Mouse (Mus musculus) testis, adult 2 months (tissue): Measurements from ENCODE around the gene Rac2. TPM values are rescaled to one million over a fixed set of nuclear protein-coding genes. Genes with fewer than 3 reads are reported as not detected.

Experiments
- H3K27ac ChIP-seq: fragments of 200-500 bp; 2 replicates; pipeline ENCODE4 v1.5.1; 2012; ENCODE audit warnings: low read depth, low read length; ENCODE audit not compliant: control insufficient read depth, insufficient read depth
- H3K27me3 ChIP-seq: fragments of 200-500 bp; 2 replicates; pipeline ENCODE4 v1.6.1; 2012; ENCODE audit warnings: mild to moderate bottlenecking, low read length, moderate library complexity; ENCODE audit not compliant: control insufficient read depth, insufficient read depth
- H3K36me3 ChIP-seq: fragments of 200-500 bp; 2 replicates; pipeline ENCODE4 v1.6.1; 2012; ENCODE audit warnings: mild to moderate bottlenecking, low read length; ENCODE audit not compliant: control insufficient read depth, insufficient read depth
- H3K4me1 ChIP-seq: fragments of 200-500 bp; 2 replicates; pipeline ENCODE4 v1.6.1; 2012; ENCODE audit warnings: low read length; ENCODE audit not compliant: control insufficient read depth, insufficient read depth
- H3K4me3 ChIP-seq: fragments of 200-500 bp; 2 replicates; pipeline ENCODE4 v1.5.1; 2012; ENCODE audit warnings: low read depth, mild to moderate bottlenecking, low read length, moderate library complexity, mixed read lengths; ENCODE audit not compliant: control insufficient read depth
- CTCF ChIP-seq: fragments of 200-500 bp; IDR thresholded peaks from 2 replicates; pipeline ENCODE4 v1.5.1; 2012; ENCODE audit warnings: low read depth, mild to moderate bottlenecking, inconsistent platforms, low read length, moderate library complexity; ENCODE audit not compliant: control insufficient read depth, insufficient read depth, insufficient replicate concordance
- POLR2A ChIP-seq: fragments of 200-500 bp; IDR thresholded peaks from 2 replicates; pipeline ENCODE4 v1.6.1; 2012; ENCODE audit warnings: low read depth, mild to moderate bottlenecking, inconsistent platforms, low read length, moderate library complexity; ENCODE audit not compliant: control insufficient read depth
- polyA plus RNA-seq: library from polyadenylated mRNA; depleted of rRNA; stranded (reverse); fragments of >200 nt; gene quantifications from 2 replicates; pipeline ENCODE4 v1.2.3, GENCODE M21; 2012

Rac2 gene
- polyA plus RNA-seq, 1 experiment = 5.5 TPM

DNA sequence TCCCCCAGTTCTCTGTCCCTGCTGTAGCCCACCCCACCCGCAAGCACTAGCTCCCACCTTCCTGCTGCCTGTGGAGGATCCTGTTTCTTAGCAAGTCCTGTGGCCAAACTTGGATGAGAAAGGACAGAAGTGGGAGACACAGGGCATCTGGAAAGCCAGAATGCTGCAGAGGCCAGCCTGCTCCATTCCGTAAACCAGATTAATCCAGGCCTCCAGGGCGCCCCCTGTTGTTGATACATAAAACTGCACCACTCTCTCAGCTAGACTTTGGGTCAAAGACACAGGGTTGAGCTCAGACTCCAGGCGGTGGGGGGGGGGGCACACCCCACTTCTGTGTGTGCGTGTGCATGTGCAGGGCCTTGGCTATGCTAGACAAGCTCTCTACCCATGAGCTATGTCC is 22.9 kb upstream of the Rac2 start:
- H3K4me3 ChIP-seq = no peak overlapping the region
- no peaks in the 10 kb centered on the region for H3K27me3 ChIP-seq
- H3K36me3 ChIP-seq = no peaks in the 10 kb centered on the region
- peaks cover 16% of the 10 kb centered on the region for H3K4me1 ChIP-seq
- TF ChIP-seq CTCF = peak; percentile 55
- TF ChIP-seq POLR2A = no peak
- no peak overlapping the region for H3K27ac ChIP-seq

DNA sequence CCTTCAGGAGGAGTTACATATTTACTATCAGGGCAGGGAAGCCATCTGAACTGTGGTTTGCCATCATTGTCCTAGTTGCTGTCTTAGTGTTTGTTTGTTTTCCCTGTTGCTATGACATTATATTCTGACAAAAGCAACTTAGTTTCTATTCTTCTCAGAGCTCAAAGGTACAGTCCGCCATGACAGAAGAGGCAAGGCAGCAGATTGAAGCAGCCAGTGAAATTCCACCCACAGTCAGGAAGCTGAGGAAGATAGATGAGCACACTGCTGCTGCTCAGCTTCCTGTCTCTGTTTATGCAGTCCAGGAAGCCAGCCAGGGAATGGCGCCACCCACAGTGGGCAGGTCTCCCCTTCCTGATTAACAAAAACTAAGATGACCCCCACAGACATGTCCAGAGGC is 22.2 kb upstream of the Rac2 start:
- Histone ChIP-seq H3K4me1 (peaks cover 16% of the 10 kb centered on the region), H3K27ac (no peak overlapping the region), H3K36me3 (no peaks in the 10 kb centered on the region), H3K4me3 (no peak overlapping the region), H3K27me3 (no peaks in the 10 kb centered on the region)
- TF ChIP-seq CTCF = no peak
- no peak for TF ChIP-seq POLR2A

DNA sequence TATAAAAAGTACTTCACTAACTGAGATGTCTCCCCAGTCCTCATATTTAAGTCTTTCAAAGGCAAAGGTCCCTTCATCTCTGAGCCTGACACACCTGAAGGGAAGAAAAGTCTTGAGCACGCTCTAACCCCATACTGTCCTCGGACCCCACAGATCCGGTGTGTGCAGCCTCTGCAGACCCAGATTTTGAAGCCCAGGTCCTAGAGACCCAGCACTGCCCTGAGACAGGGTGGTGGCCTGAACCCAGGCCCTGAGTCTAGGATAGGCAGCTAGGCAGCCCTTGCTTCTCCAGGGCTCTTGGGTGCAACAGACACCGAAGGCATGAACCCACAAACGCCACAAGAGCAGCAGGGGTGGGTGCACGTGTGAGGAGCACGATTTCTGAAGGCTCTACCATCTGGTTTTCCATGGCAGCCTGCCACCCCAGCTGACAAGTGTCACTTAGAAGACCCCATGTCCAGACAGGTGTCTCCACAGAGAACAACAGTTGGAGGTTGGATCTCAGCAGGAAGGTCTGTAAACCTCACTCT is 21.4 kb upstream of the Rac2 start:
- TF ChIP-seq POLR2A (no peak), CTCF (no peak)
- H3K4me3 ChIP-seq = no peak overlapping the region
- H3K36me3 ChIP-seq = no peaks in the 10 kb centered on the region
- H3K27ac ChIP-seq = no peak overlapping the region
- H3K27me3 ChIP-seq = no peaks in the 10 kb centered on the region
- peaks cover 16% of the 10 kb centered on the region for H3K4me1 ChIP-seq

DNA sequence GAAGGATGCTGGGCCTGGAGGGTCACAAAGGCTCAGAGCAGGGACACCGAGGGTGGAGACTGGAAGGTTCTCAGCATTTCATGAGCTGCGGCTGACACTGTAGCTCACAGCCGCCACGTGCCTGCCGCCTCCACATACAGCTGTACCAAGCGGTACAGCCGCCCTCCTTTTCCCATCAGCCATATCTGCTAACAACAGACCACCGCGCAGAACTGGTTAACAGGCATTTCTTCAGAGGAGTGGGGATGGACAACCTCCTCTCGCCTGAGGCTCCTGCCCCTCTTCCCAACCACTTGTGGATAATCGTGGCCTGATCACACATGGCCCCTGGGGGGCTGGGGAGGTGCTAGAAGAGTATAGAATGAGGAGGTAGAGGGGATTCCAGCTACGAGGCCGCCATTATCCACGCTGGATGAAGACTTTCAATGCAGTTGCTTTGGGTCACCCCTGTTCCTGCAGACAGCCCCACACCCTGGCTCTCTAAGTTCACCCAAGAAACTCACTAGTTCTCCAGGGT is 19.9 kb upstream of the Rac2 start:
- H3K27me3 ChIP-seq = no peaks in the 10 kb centered on the region
- no peak for TF ChIP-seq POLR2A
- H3K4me3 ChIP-seq = no peak overlapping the region
- peaks cover 14% of the 10 kb centered on the region for H3K4me1 ChIP-seq
- H3K36me3 ChIP-seq = no peaks in the 10 kb centered on the region
- H3K27ac ChIP-seq = no peak overlapping the region

DNA sequence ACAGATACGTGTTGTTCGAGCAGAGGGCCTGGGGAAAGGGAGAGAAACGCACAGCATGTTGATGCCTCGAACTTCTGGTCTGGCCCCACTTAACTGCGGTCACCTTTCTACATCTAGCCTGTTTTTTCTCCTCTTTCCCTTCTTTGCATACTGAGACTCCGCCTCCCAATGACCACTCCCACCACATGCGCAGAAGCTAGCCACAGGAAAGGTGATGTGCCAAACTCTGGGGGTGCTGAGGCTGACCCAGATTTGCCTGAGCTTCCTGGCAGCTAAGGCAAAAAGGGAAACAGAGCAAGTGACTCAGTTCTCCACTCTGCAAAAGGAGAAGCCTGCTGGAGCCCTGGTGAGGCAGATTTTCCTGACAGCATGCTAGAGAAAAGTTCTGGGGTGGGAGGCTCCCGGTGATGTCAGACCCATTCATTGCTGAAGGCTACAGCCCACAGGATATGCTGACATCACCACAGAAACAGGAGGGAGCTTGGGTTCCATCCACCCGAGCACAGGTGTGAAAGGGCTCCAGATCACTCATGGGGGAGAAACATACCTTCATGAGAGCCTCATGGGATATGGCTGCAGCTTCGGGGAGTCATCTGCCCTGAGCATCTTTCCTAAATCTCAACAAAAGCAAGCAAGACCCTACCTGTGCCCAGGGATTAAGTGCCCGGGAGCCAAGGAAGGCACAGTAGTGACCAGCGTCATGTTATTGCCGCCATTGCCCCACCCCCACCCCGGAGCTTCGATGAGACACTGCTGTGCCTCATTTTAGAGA is 19.3 kb upstream of the Rac2 start:
- peaks cover 15% of the 10 kb centered on the region for H3K4me1 ChIP-seq
- no peak overlapping the region for H3K27ac ChIP-seq
- no peak overlapping the region for H3K4me3 ChIP-seq

DNA sequence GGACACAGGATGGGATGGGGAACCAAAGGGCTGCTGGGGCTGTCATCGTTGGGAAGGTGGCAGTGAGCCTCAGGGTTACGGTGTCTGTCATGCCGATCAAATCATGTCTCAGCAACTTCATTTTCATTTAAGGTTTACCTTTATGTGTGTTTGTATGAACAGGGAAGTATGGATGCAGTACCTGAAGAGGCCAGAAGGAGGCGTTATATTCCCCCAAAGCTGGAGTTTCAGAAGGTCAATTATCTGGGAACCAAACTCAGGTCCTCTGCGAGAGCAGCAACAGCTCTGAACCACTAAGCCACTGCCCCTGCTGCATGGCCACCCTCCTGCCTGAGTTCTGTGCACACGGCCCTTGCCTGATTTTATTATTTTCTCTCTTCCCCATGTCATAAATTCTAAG is 18.2 kb upstream of the Rac2 start:
- Histone ChIP-seq H3K27me3 (no peaks in the 10 kb centered on the region), H3K4me3 (no peak overlapping the region), H3K27ac (no peak overlapping the region), H3K4me1 (peaks cover 15% of the 10 kb centered on the region), H3K36me3 (no peaks in the 10 kb centered on the region)
- TF ChIP-seq CTCF (no peak), POLR2A (no peak)

More for the DNA sequence above, 19.3 kb upstream of the Rac2 start:
- no peak for TF ChIP-seq POLR2A
- no peak for TF ChIP-seq CTCF
- no peaks in the 10 kb centered on the region for H3K36me3 ChIP-seq
- H3K27me3 ChIP-seq = no peaks in the 10 kb centered on the region

DNA sequence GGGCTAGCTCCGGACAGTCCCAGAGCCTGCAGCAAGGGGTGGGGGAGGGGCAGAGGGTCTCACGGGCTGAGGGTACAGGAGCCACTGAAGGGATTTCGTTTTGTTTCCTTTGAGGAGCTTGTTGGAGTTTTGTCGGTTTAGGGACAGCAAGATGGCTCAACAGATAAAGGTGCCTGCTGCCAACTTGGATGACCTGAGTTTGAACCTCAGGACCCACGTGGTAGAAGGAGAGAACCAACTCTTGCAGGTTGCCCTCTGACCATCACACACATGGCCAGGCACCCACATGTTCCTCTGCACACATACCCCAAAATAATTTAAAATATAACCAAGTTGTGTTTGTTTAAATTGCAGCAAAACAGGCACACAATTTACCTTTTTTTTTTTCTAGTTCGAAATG is 17.4 kb upstream of the Rac2 start:
- Histone ChIP-seq H3K27me3 (no peaks in the 10 kb centered on the region), H3K4me3 (no peak overlapping the region), H3K4me1 (peaks cover 15% of the 10 kb centered on the region), H3K27ac (no peak overlapping the region), H3K36me3 (no peaks in the 10 kb centered on the region)
- no peak for TF ChIP-seq CTCF
- TF ChIP-seq POLR2A = no peak

DNA sequence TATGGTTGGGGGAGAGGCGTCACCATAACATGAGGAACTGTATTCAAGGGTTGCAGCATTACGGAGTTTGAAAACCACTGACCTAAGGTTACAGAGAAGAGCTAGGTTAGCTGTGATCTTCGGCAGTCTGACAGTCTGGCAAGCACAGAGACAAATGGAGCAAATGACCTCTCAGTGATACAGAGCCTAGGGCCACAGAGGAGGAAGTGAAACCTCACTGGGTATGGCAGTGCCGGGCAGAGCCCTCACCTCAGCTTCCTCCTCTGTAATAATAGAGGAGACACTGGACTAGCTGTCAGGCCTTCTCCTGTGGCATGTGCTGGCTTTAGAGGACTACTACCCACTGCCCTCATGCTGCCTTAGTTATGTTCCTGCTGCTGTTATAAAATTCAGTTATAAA is 16.3 kb upstream of the Rac2 start:
- Histone ChIP-seq H3K4me1 (peaks cover 15% of the 10 kb centered on the region), H3K27me3 (no peaks in the 10 kb centered on the region), H3K27ac (no peak overlapping the region), H3K36me3 (no peaks in the 10 kb centered on the region), H3K4me3 (no peak overlapping the region)
- TF ChIP-seq CTCF = no peak
- TF ChIP-seq POLR2A = no peak
